Mouse (Mus musculus) hindbrain, postnatal 0 days (tissue): ENCODE results near the gene Arid5b. TPM values are rescaled to one million over a fixed set of nuclear protein-coding genes. Genes with fewer than 3 reads are reported as not detected.

Experiments used
- ATAC-seq: fragments of 200-750 bp; cut with Nextera tagmentation; 2 replicates; pipeline ENCODE4 v1.8.0; 2017; ENCODE audit warnings: mild to moderate bottlenecking, moderate TSS enrichment, moderate library complexity
- DNase-seq: peaks from one replicate; pipeline ENCODE4 v3.0.0-alpha.2; 2015; ENCODE audit warnings: low spot score
- H3K27ac ChIP-seq: fragments of 300-500 bp; sonication (generic); 2 replicates; pipeline ENCODE4 v1.5.1; 2014; ENCODE audit warnings: mild to moderate bottlenecking
- H3K27me3 ChIP-seq: fragments of 300-500 bp; sonication (generic); 2 replicates; pipeline ENCODE4 v1.6.1; 2014; ENCODE audit warnings: low read length, mixed read lengths; ENCODE audit not compliant: insufficient read depth
- H3K36me3 ChIP-seq: fragments of 300-500 bp; sonication (generic); 2 replicates; pipeline ENCODE4 v1.6.1; 2014; ENCODE audit warnings: low read length, mixed read lengths; ENCODE audit not compliant: insufficient read depth
- H3K4me1 ChIP-seq: fragments of 300-500 bp; sonication (generic); 2 replicates; pipeline ENCODE4 v1.6.1; 2014; ENCODE audit warnings: antibody characterized with exemption, low read length, mixed read lengths; ENCODE audit not compliant: insufficient read depth
- H3K4me2 ChIP-seq: fragments of 300-500 bp; sonication (generic); 2 replicates; pipeline ENCODE4 v1.6.1; 2014; ENCODE audit warnings: low read depth, mild to moderate bottlenecking, low read length, moderate library complexity, mixed read lengths
- H3K4me3 ChIP-seq: fragments of 300-500 bp; sonication (generic); 2 replicates; pipeline ENCODE4 v1.5.1; 2014; ENCODE audit warnings: low read length
- H3K9ac ChIP-seq: fragments of 300-500 bp; sonication (generic); replicated peaks from 2 replicates; pipeline ENCODE4 v1.6.1; 2014; ENCODE audit warnings: mild to moderate bottlenecking, low read length, moderate library complexity, mixed read lengths
- H3K9me3 ChIP-seq: fragments of 300-500 bp; sonication (generic); 2 replicates; pipeline ENCODE4 v1.6.1; 2016; ENCODE audit warnings: low read length, mixed read lengths
- CTCF ChIP-seq: IDR thresholded peaks from 2 replicates; pipeline ENCODE4 v1.5.1; 2016; ENCODE audit warnings: antibody characterized with exemption, control low read depth, low read depth
- WGBS: fragments of 180-500 bp; shearing (Covaris S2); extraction: QIAGEN DNeasy Blood & Tissue Kit; methylation state at CpG from one replicate; pipeline ENCODE4 v1.1.7; 2014; 5-methylcytosine and 5-hydroxymethylcytosine counted together
- polyA plus RNA-seq: library from polyadenylated mRNA; unstranded; fragments of >200 nt; fragmentation: Nextera tagmentation; extraction: Ambion mirVana; gene quantifications from 2 replicates; pipeline ENCODE4 v1.2.1, GENCODE M21; 2015
- total RNA-seq: library from RNA; depleted of rRNA; stranded (reverse); fragments of >200 nt; gene quantifications from 2 replicates; pipeline ENCODE4 v1.2.3, GENCODE M21; 2014

The Arid5b gene
- total and polyA plus RNA-seq, 2 experiments from 2014 or later: 13.1 to 13.8 TPM

DNA sequence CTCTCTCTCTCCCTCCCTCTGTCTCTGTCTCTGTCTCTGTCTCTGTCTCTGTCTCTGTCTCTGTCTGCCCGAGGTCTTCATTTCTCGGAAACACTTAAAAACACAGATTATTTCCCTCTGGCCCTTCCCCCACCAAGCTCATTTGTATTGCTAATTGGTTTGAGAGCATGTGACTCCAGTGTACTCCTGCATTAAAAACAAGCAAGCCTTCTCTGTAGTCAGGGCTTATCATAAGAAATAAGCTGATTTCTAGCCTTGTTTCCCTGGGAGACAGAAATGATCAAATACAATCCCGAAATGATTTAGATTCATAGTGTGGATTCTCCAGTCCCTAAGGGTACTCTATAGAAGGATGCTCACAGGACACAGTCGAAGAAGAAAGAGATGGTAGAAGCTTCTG lies 136.0 kb downstream of the Arid5b start:
- no peak overlapping the region for H3K9ac ChIP-seq
- no peak for TF ChIP-seq CTCF
- 58% methylated on average over 4 of the region's 4 CpGs for WGBS
- no peak overlapping the region for H3K27ac ChIP-seq
- DNase-seq (no peak), ATAC-seq (no peak)
- no peak overlapping the region for H3K4me3 ChIP-seq
- 0 out of 2 replicates have a peak, but pooled peaks cover 5% of the 10 kb centered on the region for H3K4me1 ChIP-seq
- H3K36me3 ChIP-seq: no peaks in the 10 kb centered on the region
- H3K4me2 ChIP-seq: no peak overlapping the region
- H3K9me3 ChIP-seq: no peaks in the 10 kb centered on the region
- H3K27me3 ChIP-seq: no peaks in the 10 kb centered on the region

- H3K4me3 ChIP-seq: no peak overlapping the region
- H3K9ac ChIP-seq: no peak overlapping the region
- no peaks in the 10 kb centered on the region for H3K27me3 ChIP-seq
- H3K36me3 ChIP-seq: no peaks in the 10 kb centered on the region
- WGBS: 95% methylated on average over 7 of the region's 7 CpGs
- DNase-seq: no peak
- TF ChIP-seq CTCF: no peak
- no peak for ATAC-seq
- H3K4me2 ChIP-seq: no peak overlapping the region
- H3K4me1 ChIP-seq: peaks cover 10% of the 10 kb centered on the region; the same call in 1 of the 2 replicates
- H3K9me3 ChIP-seq: no peaks in the 10 kb centered on the region
- H3K27ac ChIP-seq: no peak overlapping the region
Observed at GRCm38 (mm10) chr10:68141567-68141966, 137.0 kb downstream of the Arid5b start.

- DNase-seq: no peak
- H3K9me3 ChIP-seq: no peaks in the 10 kb centered on the region
- H3K27ac ChIP-seq: no peak overlapping the region
- H3K36me3 ChIP-seq: no peaks in the 10 kb centered on the region
- TF ChIP-seq CTCF: no peak
- ATAC-seq: no peak
- H3K4me1 ChIP-seq: peaks cover 11% of the 10 kb centered on the region; the same call in 1 of the 2 replicates
- 77% methylated on average over 2 of the region's 2 CpGs for WGBS
- no peak overlapping the region for H3K4me2 ChIP-seq
- H3K27me3 ChIP-seq: no peaks in the 10 kb centered on the region
- H3K9ac ChIP-seq: no peak overlapping the region
- H3K4me3 ChIP-seq: no peak overlapping the region
Observed at GRCm38 (mm10) chr10:68140871-68141270, 137.7 kb downstream of the Arid5b start.

GRCm38 (mm10) chr10:68140306-68140705 lies 138.2 kb downstream of the Arid5b start:
- no peak for TF ChIP-seq CTCF
- Histone ChIP-seq H3K9ac (no peak overlapping the region), H3K4me1 (peaks cover 11% of the 10 kb centered on the region; the same call in 1 of the 2 replicates), H3K27ac (peak overlapping the region; percentile 43; the same call in 1 of the 2 replicates), H3K4me2 (no peak overlapping the region), H3K4me3 (no peak overlapping the region), H3K27me3 (no peaks in the 10 kb centered on the region), H3K36me3 (no peaks in the 10 kb centered on the region), H3K9me3 (no peaks in the 10 kb centered on the region)
- no peak for ATAC-seq
- no peak for DNase-seq
- 48% methylated on average over 6 of the region's 6 CpGs for WGBS

DNA sequence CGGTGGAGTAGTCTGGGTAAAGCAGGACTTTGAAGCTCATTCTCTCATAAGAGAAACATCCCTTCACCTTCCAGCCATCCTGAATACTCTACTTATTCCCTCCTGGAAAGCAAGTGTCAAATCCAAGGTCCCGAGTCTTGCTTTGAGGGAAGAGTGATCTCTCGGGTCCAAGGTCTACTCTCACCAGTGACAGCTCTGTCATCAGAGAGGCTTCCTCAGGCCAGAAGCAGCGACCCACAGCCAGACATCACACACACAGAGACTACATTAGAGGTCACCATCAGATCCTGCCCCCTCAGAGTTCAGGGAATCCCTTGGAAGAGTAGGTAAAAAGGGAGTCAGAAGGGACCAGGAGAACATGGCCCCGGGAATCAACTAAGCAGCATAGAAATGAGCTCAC lies 140.4 kb downstream of the Arid5b start:
- no peak overlapping the region for H3K4me3 ChIP-seq
- WGBS: 87% methylated on average over 5 of the region's 5 CpGs
- TF ChIP-seq CTCF: no peak

GRCm38 (mm10) chr10:68137151-68137833 lies 141.2 kb downstream of the Arid5b start:
- peaks cover 11% of the 10 kb centered on the region; the same call in 1 of the 2 replicates for H3K4me1 ChIP-seq
- whole genome bisulfite sequencing: 31% methylated on average over 11 of the region's 11 CpGs
- peak overlapping the region; percentile 72 for H3K27ac ChIP-seq
- no peaks in the 10 kb centered on the region for H3K9me3 ChIP-seq
- H3K36me3 ChIP-seq: no peaks in the 10 kb centered on the region
- H3K9ac ChIP-seq: no peak overlapping the region
- peak overlapping the region; percentile 62; the same call in 1 of the 2 replicates for H3K4me2 ChIP-seq
- no peak for DNase-seq
- TF ChIP-seq CTCF: no peak
- no peak for ATAC-seq
- no peaks in the 10 kb centered on the region for H3K27me3 ChIP-seq
- no peak overlapping the region for H3K4me3 ChIP-seq

More for the DNA sequence above, 140.4 kb downstream of the Arid5b start:
- ATAC-seq: no peak
- Histone ChIP-seq H3K9me3 (no peaks in the 10 kb centered on the region), H3K4me1 (peaks cover 11% of the 10 kb centered on the region; the same call in 1 of the 2 replicates), H3K27ac (no peak overlapping the region), H3K27me3 (no peaks in the 10 kb centered on the region), H3K36me3 (no peaks in the 10 kb centered on the region), H3K4me2 (no peak overlapping the region), H3K9ac (no peak overlapping the region)
- no peak for DNase-seq
